Mouse (Mus musculus) CH12.LX (cell line): ENCODE measurements around the gene Gm45208.

Experiments used
- CTCF ChIP-seq, 2 experiments: IDR thresholded peaks in 1 of 2; conservative IDR thresholded peaks in 1 of 2; 2 replicates each; pipeline ENCODE4 v1.5.1; 2011 to 2012; ENCODE audit warnings: low read depth in 2 of 2, low read length in 2 of 2, improper control_type of control experiment in 1 of 2, inconsistent platforms in 1 of 2, mild to moderate bottlenecking in 1 of 2, moderate library complexity in 1 of 2
- MAX ChIP-seq: IDR thresholded peaks from 2 replicates; pipeline ENCODE4 v1.6.1; 2011; ENCODE audit warnings: low read length, improper control_type of control experiment
- MAZ ChIP-seq: IDR thresholded peaks from 2 replicates; pipeline ENCODE4 v1.6.1; 2012; ENCODE audit warnings: low read depth, mild to moderate bottlenecking, inconsistent platforms, low read length, improper control_type of control experiment, moderate library complexity
- USF2 ChIP-seq: conservative IDR thresholded peaks from 2 replicates; pipeline ENCODE4 v1.6.1; 2011; ENCODE audit warnings: low read depth, low read length, improper control_type of control experiment

DNA sequence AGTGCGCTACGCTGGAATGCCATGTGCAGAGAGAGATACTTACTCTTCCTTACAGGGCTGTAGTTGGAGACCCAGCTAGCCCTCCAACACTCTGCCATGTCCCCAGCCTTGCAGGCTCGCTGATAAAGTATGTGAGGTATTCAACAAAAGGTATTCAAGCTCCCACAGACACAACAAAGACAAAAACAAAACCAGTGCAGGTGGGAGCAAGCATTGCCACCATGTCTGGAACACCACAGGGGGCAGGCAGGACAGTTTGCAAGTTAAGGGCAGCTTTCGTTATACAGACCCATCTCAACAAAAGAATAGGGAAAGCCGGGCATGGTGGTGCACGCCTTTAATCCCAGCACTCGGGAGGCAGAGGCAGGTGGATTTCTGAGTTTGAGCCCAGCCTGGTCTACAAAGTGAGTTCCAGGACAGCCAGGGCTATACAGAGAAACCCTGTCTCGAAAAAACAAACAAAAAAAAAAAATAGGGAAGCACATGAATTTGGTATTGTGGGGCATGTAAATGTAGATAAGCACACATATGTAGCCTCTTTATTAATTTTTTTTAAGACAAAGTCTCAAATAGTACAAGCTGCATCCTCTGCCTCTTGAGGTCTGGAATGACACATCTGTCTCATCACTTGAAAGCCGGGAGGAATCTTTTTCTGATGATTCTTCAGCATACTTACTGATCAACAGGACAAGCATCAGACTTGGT lies 53.6 kb downstream of the Gm45208 start:
- no peak for TF ChIP-seq USF2
- no peak for TF ChIP-seq MAZ
- TF ChIP-seq MAX, result no peak
- TF ChIP-seq CTCF (conservative IDR thresholded peaks at IDR 0.05 in 1 of 2, IDR thresholded peaks at IDR 0.05 in 1 of 2; ENCODE audit: low read depth in 2 of 2, low read length in 2 of 2), result no peak
